Mouse (Mus musculus) regulatory T cell (primary cell): ENCODE results near the gene Lamb1.

Experiments
- in situ Hi-C: fragments of 300-600 bp; cut with MboI, MseI; formaldehyde crosslinking; loops from one replicate; pipeline ENCODE4 v1.15.1; 2025; ENCODE audit warnings: high pct_unique_total_duplicates

Lamb1 gene

DNA sequence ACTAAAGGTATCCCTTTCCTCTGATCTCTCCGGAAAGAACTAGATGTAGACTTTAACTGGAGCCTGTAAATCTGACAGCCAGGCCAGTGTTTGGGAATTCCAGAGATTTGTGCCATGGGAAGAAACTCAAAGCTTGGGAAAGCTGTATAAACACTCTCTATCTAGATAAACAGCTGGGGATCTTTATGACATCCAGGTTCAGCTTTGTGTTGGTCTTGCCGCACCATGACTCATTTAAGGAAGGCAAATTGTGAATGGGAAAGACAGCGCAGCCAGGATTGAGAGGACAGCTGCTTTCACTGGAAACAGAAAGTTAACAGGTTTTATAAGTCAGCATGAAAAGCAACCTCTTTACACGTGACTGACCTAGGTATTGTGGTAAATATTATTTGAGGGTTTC is 12.8 kb upstream of the Lamb1 start:
- in situ Hi-C loops = no loop called here

DNA sequence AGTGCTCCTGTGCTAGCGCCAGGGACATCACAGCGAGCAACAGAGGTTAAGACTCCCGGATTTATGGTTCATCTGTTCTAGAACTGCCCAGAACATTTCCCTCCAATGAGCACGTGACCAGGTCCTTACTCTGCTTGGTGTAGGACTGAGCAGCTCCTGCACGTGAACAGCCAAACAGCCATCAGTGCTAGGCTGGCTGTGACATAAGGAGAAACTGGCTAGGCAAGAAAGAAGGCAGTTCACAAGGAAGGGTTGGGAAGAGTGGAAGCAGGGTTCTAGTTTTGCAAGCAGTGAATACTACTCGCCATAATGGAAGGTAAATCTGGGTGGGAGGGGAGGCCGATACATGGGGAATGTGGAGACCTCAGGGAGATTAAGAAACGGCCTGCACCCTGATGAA is 10.1 kb upstream of the Lamb1 start:
- in situ Hi-C loops = no loop called here

DNA sequence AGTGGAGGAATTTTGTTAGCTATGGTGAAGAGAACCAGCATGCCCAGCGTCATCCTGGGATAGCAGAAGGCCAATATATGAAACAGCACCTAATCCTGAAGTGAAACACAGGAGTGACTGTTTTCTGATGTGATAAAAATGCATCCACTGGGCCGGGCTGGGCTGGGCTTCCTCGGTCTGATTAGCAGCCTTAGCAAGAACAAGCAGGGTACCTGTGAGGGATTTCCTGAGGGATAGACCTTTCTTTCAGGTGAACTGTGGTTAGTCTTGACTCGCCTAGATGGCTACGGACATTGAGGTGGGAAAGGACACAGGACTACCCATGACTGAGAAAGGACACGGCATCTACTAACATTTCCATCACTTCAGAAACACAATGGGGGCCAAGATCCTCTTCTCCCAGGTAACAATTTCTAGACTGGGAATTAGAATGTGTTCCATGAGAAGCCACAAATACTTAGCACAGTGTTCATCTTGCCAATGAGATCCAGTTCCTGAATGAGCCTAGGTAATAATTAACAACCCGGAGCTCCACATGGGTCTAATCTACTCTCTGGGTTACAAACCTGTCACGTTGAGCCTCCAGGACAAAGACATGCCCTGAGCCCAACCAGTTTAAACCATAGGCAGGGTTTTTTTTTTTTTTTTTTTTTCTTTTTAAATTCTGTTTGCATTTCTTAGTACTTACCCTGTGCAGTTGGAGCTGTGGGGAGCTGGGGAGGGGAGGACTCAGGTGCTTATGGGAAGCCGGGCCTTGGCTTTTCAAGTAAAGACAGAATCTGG is 8.7 kb upstream of the Lamb1 start:
- in situ Hi-C loops = no loop called here

DNA sequence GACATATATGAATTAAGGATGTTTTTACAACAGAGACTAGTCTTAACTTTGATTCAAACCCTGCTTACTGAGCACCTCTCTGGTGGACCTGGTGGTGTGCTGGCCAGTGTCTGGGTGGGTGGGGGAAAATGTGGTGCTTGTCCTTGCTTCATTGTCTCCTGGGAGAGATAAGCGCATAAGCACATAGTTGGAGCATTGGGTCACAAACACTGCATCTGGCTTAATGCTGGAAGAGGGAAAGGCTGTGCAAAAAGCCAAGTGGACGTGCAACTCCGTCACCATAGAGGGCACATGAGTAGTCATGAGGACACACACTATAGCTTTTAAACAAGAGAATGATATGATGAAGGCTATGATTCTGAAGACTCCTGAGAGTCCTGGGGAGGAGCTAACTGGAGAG is 3.2 kb upstream of the Lamb1 start:
- in situ Hi-C loops = no loop called here

DNA sequence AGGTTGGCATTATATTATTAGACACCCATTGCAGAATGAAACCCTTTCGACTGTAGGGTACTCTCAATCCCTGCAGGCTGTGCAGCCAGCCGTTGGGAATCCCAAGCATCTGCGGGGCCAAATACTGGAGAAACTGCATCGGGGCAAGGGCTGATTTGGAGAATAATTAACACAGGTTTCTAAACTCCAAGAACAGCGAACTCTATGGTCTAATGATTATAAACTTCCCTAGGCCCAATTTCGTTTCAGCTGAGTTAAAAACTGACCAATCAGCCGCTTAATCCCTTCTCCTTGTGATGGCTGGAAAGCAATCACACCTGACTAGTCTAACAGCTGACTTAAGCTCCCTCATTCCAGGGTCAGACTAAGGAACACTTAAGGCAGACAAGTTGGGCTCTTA is 1.1 kb upstream of the Lamb1 start:
- in situ Hi-C loops = no loop called here

DNA sequence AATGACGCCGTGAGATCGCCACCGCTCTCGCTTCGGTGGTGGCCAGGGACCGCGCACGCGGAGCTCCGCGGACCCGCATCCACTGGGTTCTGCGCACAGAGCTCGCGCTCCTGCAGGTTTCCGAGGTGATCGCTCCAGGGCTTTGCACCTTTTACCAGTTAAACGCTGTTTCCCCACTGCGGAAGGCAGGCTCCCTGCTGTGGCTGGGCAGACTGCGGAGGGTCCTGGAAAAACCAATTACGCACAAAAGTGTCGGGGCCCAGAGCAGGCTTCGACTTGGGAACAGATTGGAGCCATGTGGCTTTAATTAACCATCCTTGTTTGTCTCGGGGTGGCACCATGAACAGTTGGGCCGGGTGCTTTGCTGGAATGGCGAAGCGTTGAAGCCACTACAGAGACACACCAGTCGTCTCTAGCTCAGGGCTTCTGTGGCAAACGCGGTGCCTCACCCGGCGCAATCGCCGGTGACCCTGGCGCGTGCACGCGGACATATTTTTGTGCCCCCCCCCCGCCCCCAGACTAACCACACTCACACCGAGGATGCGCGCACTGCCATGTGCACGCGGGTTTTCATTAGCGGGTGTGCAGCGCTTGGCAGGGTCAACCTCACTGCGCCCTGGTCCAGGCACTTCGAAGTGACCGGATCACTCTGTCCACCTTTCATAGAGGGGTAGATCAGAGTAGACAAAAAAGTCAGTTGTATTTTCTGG is 843 bp downstream of the Lamb1 start:
- in situ Hi-C loops = no loop called here

DNA sequence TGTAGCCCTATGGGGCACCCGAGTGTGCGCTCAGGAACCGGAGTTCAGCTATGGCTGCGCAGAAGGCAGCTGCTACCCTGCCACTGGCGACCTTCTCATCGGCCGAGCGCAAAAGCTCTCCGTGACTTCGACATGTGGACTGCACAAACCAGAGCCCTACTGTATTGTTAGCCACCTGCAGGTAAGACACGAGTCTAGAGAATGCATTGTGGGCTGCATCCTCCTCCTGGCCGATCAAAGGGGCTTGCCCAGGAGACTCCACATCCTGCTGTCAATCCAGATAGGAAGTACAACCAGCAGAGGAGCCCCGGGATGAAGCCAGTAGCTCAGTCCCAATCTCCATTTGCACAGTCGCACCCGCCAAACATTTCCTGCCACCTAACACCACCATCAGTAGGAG is 1.7 kb downstream of the Lamb1 start:
- in situ Hi-C loops = no loop called here

DNA sequence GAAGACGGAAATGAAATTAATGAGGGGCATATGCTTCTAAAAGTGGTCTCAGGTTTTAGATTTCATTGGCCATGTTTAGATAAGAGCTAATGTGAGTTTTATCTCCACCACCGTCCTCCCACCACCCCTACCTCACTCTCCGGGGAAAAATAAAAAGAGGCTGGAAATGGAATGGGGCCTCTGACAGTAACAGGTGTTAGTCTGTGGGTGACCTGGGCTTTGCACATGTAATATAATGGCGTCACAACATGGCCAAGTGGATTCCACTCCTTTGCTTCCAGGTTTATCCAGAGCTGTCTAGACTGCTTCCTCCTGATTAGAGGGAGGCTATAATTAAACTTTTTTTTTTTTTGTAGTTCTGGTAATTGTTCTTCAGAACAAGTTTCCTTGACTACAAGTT is 2.3 kb downstream of the Lamb1 start:
- in situ Hi-C loops = no loop called here

DNA sequence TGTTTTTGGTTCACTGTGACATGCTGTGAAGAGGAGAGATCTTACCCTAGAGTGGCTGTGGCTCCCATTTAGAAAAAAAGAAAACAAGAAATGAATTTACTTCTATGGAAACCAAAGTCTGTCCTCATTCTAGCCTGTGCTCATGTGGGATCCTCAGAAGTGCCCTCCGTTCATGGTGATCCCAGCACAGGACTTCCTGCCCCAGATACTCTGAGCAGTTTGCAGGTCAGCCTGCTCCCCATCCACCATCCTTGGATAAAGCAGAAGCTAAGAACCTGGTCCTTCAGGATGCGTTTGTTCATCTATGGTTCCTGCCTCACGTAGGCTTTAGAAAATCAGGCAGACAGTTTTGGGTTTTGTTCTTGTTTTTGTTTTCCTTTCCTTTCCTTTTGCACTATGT is 3.3 kb downstream of the Lamb1 start:
- in situ Hi-C loops = no loop called here

DNA sequence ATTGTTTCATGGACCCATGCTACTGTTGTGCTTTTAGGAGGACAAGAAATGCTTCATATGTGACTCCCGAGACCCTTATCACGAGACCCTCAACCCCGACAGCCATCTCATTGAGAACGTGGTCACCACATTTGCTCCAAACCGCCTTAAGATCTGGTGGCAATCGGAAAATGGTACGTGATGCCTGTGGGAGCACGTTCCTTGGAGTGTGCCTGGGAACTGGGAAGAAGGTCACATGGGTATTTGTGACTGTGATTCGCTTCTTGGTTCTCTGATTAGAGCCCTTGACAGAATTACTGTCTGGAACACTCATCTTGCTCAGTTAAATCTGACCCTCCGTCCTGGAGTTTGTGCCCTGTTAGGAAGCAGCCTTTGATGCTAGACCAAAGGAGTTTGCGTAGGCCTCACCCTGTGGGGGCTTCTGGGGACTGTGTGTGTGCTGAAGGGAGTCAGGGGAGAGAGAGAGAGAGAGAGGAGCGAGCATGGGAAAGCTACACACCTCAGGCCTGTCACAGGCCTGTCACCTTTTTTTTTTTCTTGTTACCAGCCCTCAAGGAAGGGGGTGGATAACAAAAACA is 4.1 kb downstream of the Lamb1 start:
- in situ Hi-C loops = no loop called here

DNA sequence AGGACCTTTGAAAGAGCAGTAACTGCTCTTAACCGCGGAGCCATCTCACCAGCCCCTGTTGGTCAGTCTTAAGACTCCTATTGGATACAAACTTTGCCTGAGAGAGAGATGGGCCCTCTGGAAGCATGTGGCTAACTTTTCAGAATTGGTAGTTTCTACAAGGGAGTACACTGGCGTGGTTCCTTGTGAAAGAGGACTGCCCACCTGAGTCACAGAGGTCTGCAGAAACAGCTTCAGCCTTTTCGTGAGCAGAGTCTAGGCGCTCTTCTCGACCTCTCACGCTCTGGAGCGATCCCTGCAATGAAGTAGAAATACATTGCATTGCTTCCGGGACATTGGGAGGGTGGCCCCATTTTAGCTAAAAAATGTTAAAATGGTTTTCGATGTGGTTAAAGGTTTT is 5.3 kb downstream of the Lamb1 start:
- in situ Hi-C loops = no loop called here

DNA sequence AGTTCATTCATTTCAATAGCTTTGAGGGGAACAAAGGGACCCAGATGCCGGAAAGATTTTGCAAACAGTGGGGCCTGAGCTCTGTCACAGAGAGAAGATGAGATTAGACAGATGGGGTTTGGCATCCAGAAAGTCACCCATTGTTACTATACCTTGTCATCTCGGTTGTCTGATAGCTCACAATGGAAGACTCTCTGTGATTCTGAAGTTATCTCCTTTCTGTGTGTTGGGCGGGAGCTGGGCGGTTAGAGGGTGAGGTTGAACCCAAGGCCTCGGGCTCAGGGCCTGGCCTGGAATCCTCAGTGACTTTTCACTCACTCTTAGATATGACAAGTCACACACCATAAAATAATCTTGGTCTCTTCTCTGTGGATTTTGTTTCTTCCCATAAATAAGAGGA is 5.7 kb downstream of the Lamb1 start:
- in situ Hi-C loops = no loop called here

DNA sequence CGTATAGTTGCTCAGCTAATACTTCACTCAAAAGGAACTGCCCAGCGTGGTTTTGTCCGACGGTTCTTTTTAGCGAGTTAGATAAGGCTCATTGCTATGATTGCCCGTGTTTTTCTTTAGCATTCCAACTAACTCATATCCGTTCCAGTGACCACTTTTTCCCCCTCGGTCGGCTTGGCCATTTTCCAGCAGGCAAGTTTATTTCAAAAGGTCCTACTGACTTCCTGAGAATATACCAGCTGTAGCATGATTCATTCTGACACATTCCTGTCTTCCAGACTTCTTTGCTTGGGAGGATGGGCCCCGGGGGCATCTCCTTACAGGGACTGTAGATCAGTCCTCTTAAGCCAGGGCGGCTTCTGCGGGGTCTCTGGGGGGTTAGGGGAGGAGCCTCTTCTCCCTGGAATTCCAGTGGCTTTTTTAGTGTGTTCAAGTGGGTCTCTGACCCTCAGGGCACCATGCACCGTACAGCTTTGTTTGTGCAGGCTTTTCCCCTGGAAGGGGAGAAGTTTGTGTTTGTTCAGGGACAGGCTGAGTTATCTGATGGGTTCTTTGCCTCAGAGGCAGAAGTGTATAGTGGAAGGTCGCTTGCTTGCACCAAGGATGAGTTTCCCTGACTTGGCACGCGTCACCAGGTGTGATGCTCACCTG is 6.5 kb downstream of the Lamb1 start:
- in situ Hi-C loops = no loop called here

DNA sequence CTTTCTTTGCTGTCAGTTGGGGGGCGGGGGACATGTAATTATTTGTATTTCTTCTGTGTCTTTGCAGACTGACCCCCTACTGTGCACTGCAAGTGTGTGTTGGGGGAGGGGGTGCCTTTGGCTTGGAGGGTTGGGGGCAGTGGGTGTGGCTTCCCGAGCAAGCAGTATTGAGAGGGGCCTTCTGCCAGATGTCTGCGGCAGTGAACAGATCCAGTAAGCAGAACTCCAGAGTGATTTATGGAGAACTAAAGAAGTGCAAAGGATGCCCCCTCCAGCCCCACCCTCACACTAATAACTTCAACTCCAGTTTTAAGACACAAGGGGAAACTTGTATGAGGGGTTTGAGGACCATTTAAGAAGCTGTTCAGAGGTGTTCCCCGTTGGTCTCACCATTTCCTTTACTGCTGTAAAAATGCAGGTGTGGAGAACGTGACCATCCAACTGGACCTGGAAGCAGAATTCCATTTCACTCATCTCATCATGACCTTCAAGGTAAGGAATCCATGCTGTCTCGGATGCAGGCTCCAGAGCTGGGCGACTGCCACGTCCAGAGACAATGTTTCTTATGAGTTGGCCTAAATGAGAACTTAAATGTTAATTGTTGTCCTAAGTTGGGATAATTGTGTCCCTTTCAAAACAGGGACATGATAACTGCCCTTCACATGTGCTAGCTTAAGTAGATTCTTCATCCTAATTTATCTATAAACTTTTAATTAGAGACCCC is 7.1 kb downstream of the Lamb1 start:
- in situ Hi-C loops = no loop called here

DNA sequence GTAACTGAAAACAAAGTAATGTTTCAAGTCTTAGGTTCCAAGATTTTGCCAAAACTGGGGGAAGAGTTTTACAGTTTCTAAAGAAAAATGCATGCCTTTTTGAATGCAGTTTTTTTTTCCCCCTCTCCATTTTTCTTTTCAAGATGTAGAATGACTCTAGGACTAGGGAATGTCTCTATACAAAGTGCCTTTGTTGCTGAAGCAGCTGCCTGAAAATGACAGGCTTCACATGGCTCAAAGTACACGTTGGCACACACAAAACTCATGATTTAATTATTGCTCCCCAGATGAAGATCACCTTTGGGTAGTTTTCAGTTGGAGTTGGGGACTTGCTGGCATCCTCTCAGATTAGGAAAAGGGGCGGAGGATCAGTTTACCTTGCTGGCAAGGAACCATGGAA is 7.8 kb downstream of the Lamb1 start:
- in situ Hi-C loops = no loop called here

DNA sequence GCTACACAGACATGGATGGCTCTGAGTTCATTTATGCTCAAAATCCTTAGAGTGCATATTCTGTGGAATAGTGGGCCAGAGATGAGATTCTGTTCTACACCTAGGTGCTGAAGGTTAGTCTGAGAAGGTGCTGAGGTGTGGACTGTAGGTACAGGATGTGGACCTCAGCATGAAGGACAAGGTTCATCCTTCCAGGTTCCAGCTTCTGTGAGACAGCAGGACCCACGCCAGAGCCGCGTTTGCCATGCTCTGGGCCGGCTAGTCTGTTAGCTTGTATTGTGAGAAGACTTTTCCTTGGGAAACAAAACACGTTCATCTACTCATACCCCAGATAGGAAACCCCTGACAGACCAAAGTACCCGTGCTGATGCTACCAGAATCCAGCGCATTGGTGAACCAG is 8.6 kb downstream of the Lamb1 start:
- in situ Hi-C loops = no loop called here

DNA sequence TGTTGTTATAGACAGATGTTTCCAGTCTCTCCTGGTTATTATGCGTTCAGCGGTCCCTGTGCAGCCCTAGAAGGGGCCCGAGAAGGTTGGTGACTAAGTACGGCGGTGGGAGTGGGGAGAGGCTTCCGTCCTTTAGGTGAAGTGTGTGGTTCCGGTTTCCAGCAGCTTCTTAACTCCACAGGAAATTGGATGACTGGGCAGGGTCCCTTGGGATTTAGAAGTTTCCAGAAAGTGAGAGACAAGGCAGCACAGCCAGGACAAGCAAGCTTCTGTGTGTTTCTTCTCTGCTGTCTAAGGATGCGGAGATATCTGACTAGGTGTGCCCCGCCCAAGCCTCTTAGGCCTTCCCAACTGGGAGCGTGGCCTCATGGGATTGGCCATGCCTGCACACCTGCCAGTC is 10.4 kb downstream of the Lamb1 start:
- in situ Hi-C loops = no loop called here

DNA sequence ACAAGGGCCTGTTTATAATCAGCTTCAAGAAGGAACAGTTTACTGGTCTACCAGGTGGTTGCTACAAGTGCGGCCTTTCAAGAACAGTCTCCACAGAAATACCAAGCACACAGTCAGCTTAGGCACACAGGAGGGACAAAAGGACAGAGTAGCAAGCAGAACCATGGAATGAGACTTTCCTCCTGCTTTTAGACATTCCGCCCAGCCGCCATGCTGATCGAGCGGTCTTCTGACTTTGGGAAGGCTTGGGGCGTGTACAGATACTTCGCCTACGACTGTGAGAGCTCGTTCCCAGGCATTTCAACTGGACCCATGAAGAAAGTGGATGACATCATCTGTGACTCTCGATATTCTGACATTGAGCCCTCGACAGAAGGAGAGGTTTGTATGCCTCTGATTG is 13.2 kb downstream of the Lamb1 start:
- in situ Hi-C loops = no loop called here

DNA sequence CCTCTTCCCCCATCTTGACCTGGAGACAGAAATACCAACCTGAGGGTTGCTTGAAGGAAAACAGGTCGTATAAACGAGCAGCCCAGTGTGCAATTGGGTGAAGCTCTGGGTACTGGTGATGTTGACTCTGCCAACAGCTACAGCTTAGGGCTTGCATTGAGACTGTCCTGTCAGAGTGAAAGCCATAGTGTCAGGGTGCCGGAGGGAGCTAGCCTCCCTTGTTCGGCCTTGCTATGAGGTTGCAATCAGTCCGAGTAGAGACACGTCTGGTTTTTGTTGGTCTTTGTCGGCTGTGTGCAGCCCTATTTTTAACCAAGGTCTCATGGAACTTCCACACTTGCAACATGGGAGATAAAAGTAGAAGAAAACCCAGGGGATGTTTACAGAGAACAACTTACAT is 15.3 kb downstream of the Lamb1 start:
- in situ Hi-C loops = no loop called here

DNA sequence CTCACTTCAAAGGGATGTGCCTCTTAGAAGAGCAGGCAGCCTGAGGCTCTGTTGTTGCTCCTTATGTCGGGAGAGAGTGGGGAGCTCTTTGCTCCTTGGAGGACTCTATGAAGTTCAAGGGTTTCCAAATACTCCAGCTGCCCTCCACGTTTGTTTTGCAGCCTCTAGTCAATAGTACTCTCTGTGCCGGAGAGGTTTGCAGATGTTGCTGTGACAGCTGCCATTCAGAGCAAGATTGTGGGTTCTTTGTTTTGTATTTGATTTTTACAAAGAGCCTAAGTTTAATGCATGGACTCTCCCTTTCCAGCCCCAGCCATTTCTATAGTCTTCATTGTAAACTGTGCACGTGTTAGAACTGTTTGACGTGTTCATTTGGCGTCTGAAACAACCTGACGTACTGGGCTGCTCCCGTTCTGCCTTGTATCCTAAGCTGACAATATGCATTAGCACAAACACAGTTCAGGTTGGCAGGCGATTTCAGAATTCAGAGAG is 16.1 kb downstream of the Lamb1 start:
- in situ Hi-C loops = no loop called here

DNA sequence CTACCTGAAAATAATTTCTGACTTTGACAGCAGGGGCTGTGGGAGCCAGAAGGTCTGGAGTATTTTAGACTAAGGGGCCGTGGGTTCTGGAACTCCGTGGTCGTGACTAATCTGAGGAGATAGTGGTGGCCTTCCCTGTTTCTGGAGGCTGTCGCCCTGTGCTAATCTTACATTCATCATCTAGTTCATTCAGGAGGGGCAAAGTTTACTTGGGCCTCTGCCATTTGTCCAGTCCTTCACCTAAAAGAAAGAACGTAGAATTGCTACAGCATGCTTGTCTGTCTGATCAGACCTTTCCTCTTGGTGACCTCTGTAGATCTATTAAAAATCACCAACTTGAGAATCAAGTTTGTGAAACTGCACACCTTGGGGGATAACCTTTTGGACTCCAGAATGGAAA is 17.2 kb downstream of the Lamb1 start:
- in situ Hi-C loops = no loop called here

DNA sequence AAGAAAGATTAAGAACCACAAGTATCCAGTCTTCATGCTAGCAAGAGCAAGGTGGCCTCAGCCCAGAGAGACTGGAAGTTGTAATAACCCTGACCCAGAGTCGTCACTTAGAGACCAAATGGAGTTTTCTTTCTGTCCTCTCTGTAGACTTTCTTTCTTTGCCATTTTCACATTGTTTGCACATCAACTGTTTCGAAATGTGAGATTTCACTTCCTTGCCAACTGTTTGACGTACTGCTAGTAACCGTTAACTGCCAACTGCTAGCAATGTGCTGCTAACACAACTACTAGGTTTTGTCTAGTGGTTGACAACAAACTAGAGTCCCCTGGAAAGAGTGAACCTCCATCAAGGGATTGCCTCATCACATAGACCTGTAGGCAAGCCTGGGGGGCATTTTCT is 18.1 kb downstream of the Lamb1 start:
- in situ Hi-C loops = no loop called here
